Mouse (Mus musculus) T-helper 17 cell (primary cell): ENCODE results near the gene Lsamp.

Experiments
- in situ Hi-C, 2 experiments: fragments of 300-600 bp; cut with MboI, MseI; formaldehyde crosslinking; loops; 1 replicate in 1 of 2; 2 replicates in 1 of 2; pipeline ENCODE4 v1.15.1; 2025; ENCODE audit warnings: high pct_unique_total_duplicates in 2 of 2

Gene Lsamp

GRCm38 (mm10) chr16:41180867-41181266, 1196.7 kb downstream of the Lsamp start:
- in situ Hi-C loops = no loop called here

GRCm38 (mm10) chr16:41210055-41210454, 1225.9 kb downstream of the Lsamp start:
- in situ Hi-C loops = no loop called here

DNA sequence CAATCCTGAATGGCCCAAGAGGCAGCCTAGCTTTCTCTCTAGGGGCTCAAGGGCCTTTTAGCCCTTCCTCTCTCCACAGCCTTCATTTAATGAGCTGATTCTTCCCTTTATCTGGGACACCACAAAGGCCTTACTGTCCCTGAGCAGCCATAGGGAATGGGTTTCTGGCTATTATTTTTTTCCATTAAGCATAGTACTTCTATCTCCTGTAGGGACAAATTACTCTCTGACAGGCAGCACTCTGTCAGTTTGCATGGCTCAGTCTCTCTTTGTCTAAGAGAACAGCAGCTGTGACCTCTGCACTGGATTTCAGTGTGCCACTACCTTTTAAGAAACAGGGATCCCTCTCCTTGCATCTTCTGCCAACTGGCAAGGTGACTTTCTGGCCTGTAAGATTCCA, 1251.7 kb downstream of the Lsamp start:
- in situ Hi-C loops = no loop called here

DNA sequence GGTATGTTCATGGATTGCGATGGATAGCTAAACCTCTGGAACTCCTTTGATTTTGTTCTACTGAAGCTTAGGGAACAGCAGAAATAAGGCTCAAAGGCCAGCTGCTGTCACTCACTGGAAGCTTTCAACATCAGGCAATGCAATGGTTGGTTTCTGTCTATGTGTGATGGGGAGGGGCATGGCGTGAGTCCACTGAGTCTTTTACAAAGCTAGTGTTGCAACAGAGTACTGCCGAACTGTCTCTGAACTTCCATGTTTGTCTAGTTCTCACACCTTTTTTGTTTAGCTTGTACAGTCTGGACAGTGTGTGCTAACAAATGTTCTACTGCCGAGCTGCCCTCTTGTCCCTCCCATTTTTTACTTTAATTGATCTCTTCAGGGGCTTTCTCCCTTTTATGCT, 1258.7 kb downstream of the Lsamp start:
- in situ Hi-C loops = no loop called here

- in situ Hi-C loops = no loop called here
Measured at GRCm38 (mm10) chr16:41244711-41245110, 1260.5 kb downstream of the Lsamp start.

DNA sequence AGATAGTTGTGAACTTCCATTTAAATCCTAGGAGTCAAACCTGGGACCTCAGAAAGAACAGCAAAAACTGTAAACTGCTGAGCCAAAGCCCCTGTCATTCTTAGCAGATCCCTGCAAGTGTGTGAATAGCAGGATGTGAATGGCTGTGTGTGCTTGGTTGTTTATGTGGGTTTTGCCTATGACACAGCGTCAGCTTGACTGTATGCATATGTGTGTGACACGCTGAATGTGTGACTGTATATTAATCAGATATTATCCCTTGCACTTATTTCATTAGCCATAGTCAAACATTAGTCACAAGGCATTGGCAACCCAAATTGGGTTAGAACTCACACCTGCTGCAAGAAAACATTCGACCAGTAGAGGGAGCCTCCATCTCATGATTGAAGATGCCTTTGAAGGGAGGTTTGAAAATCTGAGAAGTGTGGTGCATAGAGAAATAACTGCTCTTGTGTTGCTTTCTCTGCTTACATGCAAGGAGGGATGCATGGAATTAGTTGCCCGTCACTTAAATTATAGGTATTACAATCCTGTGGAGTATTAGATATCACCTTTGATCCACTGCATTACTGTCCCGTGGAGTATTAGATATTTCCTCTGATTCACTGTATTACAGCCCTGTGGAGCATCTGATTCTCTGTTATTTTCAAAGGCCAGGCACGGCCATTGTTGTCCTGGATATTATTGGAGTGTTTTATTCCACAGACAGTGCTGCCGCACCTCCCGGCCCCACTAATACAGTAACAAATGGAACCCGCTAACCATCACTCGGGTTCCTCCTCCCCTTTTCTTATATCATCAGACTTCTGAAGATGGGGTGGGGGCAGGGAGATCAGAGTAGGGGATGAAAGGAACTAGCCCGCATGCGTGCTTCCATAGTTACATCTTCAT, 1274.2 kb downstream of the Lsamp start:
- in situ Hi-C loops = loop anchor here (5.0 to 25.0 kb wide), 2 partner anchors 904 to 909 kb away; no protein-coding TSS in a partner anchor

GRCm38 (mm10) chr16:41275999-41276671, 1292.0 kb downstream of the Lsamp start:
- in situ Hi-C loops = no loop called here

GRCm38 (mm10) chr16:41317992-41318391, 1333.8 kb downstream of the Lsamp start:
- in situ Hi-C loops = no loop called here

GRCm38 (mm10) chr16:41343431-41343830, 1359.3 kb downstream of the Lsamp start:
- in situ Hi-C loops = no loop called here

DNA sequence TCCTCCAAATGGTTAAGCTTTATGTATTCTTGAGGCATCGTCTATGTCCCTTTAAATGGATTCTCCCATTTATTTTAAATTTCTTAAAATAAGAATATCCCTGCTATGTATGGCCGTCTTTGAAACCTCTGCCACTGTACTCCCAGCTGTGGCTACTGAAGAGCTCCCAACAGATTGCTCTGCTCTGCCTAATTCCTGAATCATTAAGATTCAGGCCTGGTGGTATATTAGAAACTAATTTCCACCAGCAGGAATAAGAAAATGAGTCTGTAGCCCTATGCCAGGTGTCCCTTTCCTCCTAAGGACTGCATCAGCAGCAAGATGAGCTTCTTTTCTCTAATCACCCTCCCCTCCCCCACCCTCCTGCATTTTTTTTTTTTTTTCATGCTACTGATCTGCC, 1381.0 kb downstream of the Lsamp start:
- in situ Hi-C loops = no loop called here

GRCm38 (mm10) chr16:41383702-41384101, 1399.5 kb downstream of the Lsamp start:
- in situ Hi-C loops = no loop called here

GRCm38 (mm10) chr16:41384288-41384687, 1400.1 kb downstream of the Lsamp start:
- in situ Hi-C loops = no loop called here

DNA sequence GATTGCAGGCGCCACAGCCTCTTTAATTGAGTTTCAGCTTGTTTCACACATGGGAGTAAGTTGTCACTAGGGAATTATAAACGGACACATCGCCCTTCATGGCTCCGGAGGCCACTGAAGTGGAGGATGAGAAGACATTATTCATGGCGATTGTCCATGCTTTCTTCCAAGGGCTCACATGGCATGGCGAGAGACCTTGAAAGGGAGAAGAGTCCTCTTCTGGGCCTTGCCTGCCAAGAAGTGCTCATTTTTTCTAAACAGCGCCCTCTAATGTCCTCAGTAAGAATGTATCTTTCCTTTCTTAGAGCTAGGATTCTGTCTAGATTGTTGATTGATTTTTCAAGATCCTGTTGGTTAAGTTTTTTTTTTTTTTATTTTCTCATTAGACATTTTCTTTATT, 1424.7 kb downstream of the Lsamp start:
- in situ Hi-C loops = no loop called here

- in situ Hi-C loops = no loop called here
Measured at GRCm38 (mm10) chr16:41410671-41411070, 1426.5 kb downstream of the Lsamp start.

- in situ Hi-C loops = no loop called here
Measured at GRCm38 (mm10) chr16:41417363-41417762, 1433.2 kb downstream of the Lsamp start.

GRCm38 (mm10) chr16:41467391-41467790, 1483.2 kb downstream of the Lsamp start:
- in situ Hi-C loops = no loop called here

- in situ Hi-C loops = no loop called here
Measured at GRCm38 (mm10) chr16:41478694-41479093, 1494.5 kb downstream of the Lsamp start.

DNA sequence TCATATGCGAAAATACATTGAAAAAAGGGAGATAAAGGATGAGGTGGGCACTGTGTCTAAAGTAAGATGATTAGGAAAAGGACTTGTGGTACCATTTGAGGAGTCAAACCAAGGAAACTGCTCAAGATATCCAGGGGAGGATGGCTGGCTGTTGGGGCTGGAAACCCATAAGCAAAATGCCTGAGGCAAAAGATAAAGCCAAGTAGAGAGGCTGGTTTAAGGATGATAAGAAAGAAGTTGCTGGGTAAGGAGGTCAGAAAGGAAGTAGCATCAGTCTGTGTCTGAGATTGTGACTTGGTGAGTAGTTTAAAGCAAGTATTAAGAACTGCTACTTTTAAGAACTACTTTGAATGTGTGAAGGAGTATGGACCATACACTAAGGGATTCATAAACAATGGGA, 1497.7 kb downstream of the Lsamp start:
- in situ Hi-C loops = no loop called here

- in situ Hi-C loops = no loop called here
Measured at GRCm38 (mm10) chr16:41510915-41511552, 1526.9 kb downstream of the Lsamp start.

DNA sequence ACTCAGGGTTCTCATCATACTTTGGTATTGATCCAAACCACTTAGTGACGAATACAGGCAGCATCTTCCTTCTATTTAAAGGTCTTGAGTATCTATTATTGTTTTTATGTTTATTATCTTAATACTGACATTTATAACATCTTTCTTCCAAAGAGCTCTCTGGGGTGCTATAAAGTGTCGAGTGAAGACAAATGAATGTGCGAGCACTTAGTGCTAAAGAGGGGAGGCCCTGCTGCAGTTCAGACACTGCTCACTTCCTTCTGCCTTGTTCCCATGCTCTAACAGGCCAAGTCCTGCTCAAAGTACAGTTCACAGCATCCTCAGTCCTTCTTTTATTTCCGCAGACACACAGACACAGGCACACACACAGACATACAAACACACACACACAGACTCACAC, 1537.4 kb downstream of the Lsamp start:
- in situ Hi-C loops = no loop called here

DNA sequence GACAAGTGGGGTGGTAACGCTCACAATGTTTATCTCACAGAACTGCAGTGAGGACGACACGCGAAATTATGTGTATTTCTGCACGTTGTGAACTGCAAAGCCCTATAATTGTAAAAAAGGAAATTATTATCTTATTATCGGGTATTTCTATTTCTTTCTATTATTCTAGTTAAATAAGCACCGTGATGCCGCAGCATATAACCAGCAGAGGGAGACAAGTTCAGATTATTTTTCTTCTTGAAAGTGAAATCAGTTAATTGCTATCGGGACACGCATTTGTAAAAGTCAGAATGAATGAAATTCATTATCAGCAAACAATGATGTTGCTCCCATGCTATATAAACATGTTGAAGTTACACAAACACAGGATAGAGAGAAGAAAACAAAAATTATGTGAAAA, 1540.1 kb downstream of the Lsamp start:
- in situ Hi-C loops = no loop called here
